Mouse (Mus musculus): ENCODE data around the gene Mgmt. TPM values are rescaled to one million over a fixed set of nuclear protein-coding genes. Genes with fewer than 3 reads are reported as not detected.

Mgmt gene
- polyA plus RNA-seq, 3 experiments from 2014 or later = 5.8 to 14.2 (median 10.3) TPM

GRCm38 (mm10) chr7:137005293-137005692 lies 110.9 kb downstream of the Mgmt start:
- no peak for ATAC-seq

- ATAC-seq = no peak
Observed at GRCm38 (mm10) chr7:137008321-137008720, 113.9 kb downstream of the Mgmt start.

- ATAC-seq = no peak
Observed at GRCm38 (mm10) chr7:137009732-137010275, 115.4 kb downstream of the Mgmt start.

- ATAC-seq = no peak
Observed at GRCm38 (mm10) chr7:137010451-137010850, 116.0 kb downstream of the Mgmt start.

GRCm38 (mm10) chr7:137012687-137013086 lies 118.3 kb downstream of the Mgmt start:
- no peak for ATAC-seq

- no peak for ATAC-seq
Observed at GRCm38 (mm10) chr7:137013433-137013832, 119.0 kb downstream of the Mgmt start.

GRCm38 (mm10) chr7:137018614-137019013 lies 124.2 kb downstream of the Mgmt start:
- ATAC-seq = no peak

- no peak for ATAC-seq
Observed at GRCm38 (mm10) chr7:137020195-137020594, 125.8 kb downstream of the Mgmt start.

- ATAC-seq = no peak
Observed at GRCm38 (mm10) chr7:137030789-137031188, 136.4 kb downstream of the Mgmt start.

GRCm38 (mm10) chr7:137033177-137033576 lies 138.8 kb downstream of the Mgmt start:
- no peak for ATAC-seq

GRCm38 (mm10) chr7:137034986-137035385 lies 140.6 kb downstream of the Mgmt start:
- ATAC-seq = no peak

- ATAC-seq = no peak
Observed at GRCm38 (mm10) chr7:137035916-137036315, 141.5 kb downstream of the Mgmt start.

- ATAC-seq = no peak
Observed at GRCm38 (mm10) chr7:137037471-137037870, 143.1 kb downstream of the Mgmt start.

GRCm38 (mm10) chr7:137037872-137038271 lies 143.5 kb downstream of the Mgmt start:
- no peak for ATAC-seq

GRCm38 (mm10) chr7:137038311-137038945 lies 144.0 kb downstream of the Mgmt start:
- ATAC-seq = no peak

GRCm38 (mm10) chr7:137038946-137039320 lies 144.5 kb downstream of the Mgmt start:
- ATAC-seq = no peak

- ATAC-seq = no peak
Observed at GRCm38 (mm10) chr7:137040646-137041045, 146.2 kb downstream of the Mgmt start.

GRCm38 (mm10) chr7:137046891-137047290 lies 152.5 kb downstream of the Mgmt start:
- ATAC-seq = no peak

- ATAC-seq = no peak
Observed at GRCm38 (mm10) chr7:137048086-137048922, 153.9 kb downstream of the Mgmt start.

GRCm38 (mm10) chr7:137054343-137054742 lies 159.9 kb downstream of the Mgmt start:
- ATAC-seq = no peak

GRCm38 (mm10) chr7:137056126-137056525 lies 161.7 kb downstream of the Mgmt start:
- no peak for ATAC-seq

- no peak for ATAC-seq
Observed at GRCm38 (mm10) chr7:137060488-137060887, 166.1 kb downstream of the Mgmt start.

- ATAC-seq = no peak
Observed at GRCm38 (mm10) chr7:137061109-137061508, 166.7 kb downstream of the Mgmt start.

- ATAC-seq = no peak
Observed at GRCm38 (mm10) chr7:137064255-137064654, 169.8 kb downstream of the Mgmt start.
